Mouse (Mus musculus) midbrain, embryonic 12.5 days (tissue): ENCODE results near the gene Mb. TPM values are rescaled to one million over a fixed set of nuclear protein-coding genes. Genes with fewer than 3 reads are reported as not detected.

Experiments
- ATAC-seq: fragments of 200-750 bp; cut with Nextera tagmentation; 2 replicates; pipeline ENCODE4 v1.8.0; 2017; ENCODE audit warnings: low read depth, moderate TSS enrichment, moderate library complexity; ENCODE audit not compliant: low FRiP score
- H3K27ac ChIP-seq: fragments of 300-500 bp; sonication (generic); replicated peaks from 2 replicates; pipeline ENCODE4 v1.5.1; 2016; ENCODE audit warnings: mild to moderate bottlenecking
- H3K27me3 ChIP-seq: fragments of 300-500 bp; sonication (generic); 2 replicates; pipeline ENCODE4 v1.6.1; 2016; ENCODE audit warnings: mild to moderate bottlenecking
- H3K36me3 ChIP-seq: fragments of 300-500 bp; sonication (generic); 2 replicates; pipeline ENCODE4 v1.6.1; 2016
- H3K4me1 ChIP-seq: fragments of 300-500 bp; sonication (generic); 2 replicates; pipeline ENCODE4 v1.6.1; 2016
- H3K4me2 ChIP-seq: fragments of 300-500 bp; sonication (generic); replicated peaks from 2 replicates; pipeline ENCODE4 v1.6.1; 2016; ENCODE audit warnings: mild to moderate bottlenecking, moderate library complexity
- H3K4me3 ChIP-seq: fragments of 300-500 bp; sonication (generic); 2 replicates; pipeline ENCODE4 v1.5.1; 2016; ENCODE audit warnings: mild to moderate bottlenecking
- H3K9ac ChIP-seq: fragments of 300-500 bp; sonication (generic); replicated peaks from 2 replicates; pipeline ENCODE4 v1.6.1; 2016; ENCODE audit warnings: mild to moderate bottlenecking, moderate library complexity
- H3K9me3 ChIP-seq: fragments of 300-500 bp; sonication (generic); 2 replicates; pipeline ENCODE4 v1.6.1; 2016; ENCODE audit warnings: mild to moderate bottlenecking
- WGBS: fragments of 180-500 bp; shearing (Covaris S2); methylation state at CpG from one replicate; pipeline ENCODE4 v1.1.7; 2016; 5-methylcytosine and 5-hydroxymethylcytosine counted together
- polyA plus RNA-seq: library from polyadenylated mRNA; unstranded; fragments of >200 nt; fragmentation: Nextera tagmentation; extraction: Ambion mirVana; gene quantifications from 2 replicates; pipeline ENCODE4 v1.2.1, GENCODE M21; 2016

Gene Mb
- polyA plus RNA-seq, 1 experiment from 2014 or later: not detected

DNA sequence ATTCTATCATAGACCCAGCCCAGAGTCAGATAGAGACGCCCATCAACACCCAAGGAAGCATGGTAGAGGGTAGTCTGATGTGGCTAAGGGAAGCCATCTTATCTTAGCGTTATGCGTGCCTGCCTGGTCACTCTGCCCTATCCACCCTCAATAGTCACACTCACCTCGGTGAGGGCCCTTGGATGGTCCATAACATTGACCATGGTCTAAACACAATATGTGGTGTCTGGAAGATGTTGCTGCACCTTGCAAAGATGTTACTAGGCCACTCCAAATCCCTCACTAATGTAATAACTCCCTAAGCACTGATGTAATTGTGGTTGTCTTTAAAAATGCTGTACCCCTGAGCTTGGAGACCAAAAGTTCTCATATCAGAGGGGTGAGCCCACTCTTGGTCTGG lies 77.8 kb downstream of the Mb start:
- Histone ChIP-seq H3K27ac (no peak overlapping the region), H3K27me3 (no peaks in the 10 kb centered on the region), H3K9ac (no peak overlapping the region), H3K4me1 (peaks cover 6% of the 10 kb centered on the region), H3K4me3 (no peak overlapping the region), H3K9me3 (no peaks in the 10 kb centered on the region), H3K36me3 (no peaks in the 10 kb centered on the region), H3K4me2 (no peak overlapping the region)
- 85% methylated on average over 4 of the region's 4 CpGs for WGBS
- ATAC-seq: no peak

Other genes starting within 250 kb of the Mb start
- 37.1 and 38.8 TPM in 2 replicates for gene Zfp251, start 179.2 kb downstream of the Mb start, polyA plus RNA-seq
- 11.2 and 11.8 TPM in 2 replicates for gene Zfp7, start 171.4 kb downstream of the Mb start, polyA plus RNA-seq
- gene Gm49527, start 171.3 kb downstream of the Mb start, polyA plus RNA-seq: 0.47 TPM in 1 of 2 replicates, not detected in the other
- gene Zfp647, start 125.2 kb downstream of the Mb start, polyA plus RNA-seq: 26.5 and 27.5 TPM in 2 replicates
- gene 1110038F14Rik, start 102.2 kb downstream of the Mb start, polyA plus RNA-seq: 62.1 and 72.9 TPM in 2 replicates
- gene Apol6, start 5.9 kb downstream of the Mb start, polyA plus RNA-seq: not detected in 2 replicates